In the genomic region with DNA sequence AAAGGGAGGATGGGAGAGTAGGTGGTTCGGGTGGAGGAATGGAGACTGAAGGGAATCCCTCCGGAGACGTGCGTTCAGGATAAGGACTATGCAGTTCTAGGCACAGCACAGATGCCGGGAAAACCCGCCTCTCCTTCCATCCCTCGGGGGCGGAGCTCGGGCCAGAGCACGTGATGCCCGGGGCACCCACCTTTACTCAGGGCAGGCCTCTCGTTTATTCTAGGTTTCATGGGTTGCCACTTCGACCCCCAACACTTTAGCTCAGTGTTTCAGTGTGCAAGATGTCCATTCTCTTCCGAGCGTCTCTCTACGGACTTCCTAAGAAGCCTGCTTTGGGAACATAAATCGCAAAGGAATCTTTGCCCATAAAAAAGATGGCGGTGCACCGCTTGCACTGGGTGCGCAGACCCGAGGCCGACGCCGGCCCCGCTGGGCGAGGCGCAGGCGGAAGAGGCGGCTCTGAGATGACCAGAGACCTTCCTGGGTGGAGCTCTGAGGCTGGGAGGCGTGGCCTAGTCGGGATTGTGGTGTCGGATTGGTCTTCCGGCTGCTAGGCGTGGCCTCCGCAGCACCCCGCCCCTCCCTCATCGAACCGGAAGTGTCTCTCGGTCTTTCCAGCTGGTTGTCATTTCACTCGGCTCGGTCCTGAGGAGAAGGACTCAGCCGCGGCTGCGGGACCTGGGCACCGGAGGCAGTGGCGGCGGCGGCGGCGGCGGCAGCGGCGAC, we compare ENCODE assay signal across 8 mouse cellular contexts. TPM values are rescaled to one million over a fixed set of nuclear protein-coding genes. Genes with fewer than 3 reads are reported as not detected.
DNase-seq lines count a peak whose midpoint lies in the region; ATAC-seq and TF ChIP-seq lines count a peak whose summit lies in the region.

No protein-coding gene starts in this region.

- peak overlapping the region; percentile 97 for H3K27ac ChIP-seq in hindbrain, embryonic 13.5 days

- H3K4me2 ChIP-seq in hindbrain, embryonic 13.5 days, result peak overlapping the region; percentile 91

- H3K27me3 ChIP-seq in Patski, result no peaks in the 10 kb centered on the region
- 0 out of 2 replicates have a peak, but pooled peaks cover 3% of the 10 kb centered on the region for H3K27me3 ChIP-seq in hindbrain, embryonic 13.5 days

- in situ Hi-C loops in Patski (cut with MboI; ENCODE audit: low pct_unique_long_range_greater_than_20kb), result loop anchor here (5.0 kb wide), 1 partner anchor 198 kb away; a partner anchor contains a TSS

- DNase-seq in Patski (ENCODE audit: low read depth, low spot score), result peak; percentile 91
- peak; percentile 99 for DNase-seq in cerebellum, postnatal 14 days
- peak; percentile 98 to 99 for DNase-seq in frontal cortex, postnatal 14 days (ENCODE audit: low spot score in 2 of 2)
- peak; percentile 87 to 90 for DNase-seq in layer of hippocampus, postnatal 25 days (ENCODE audit: extremely low spot score in 1 of 2, low spot score in 1 of 2)
- peak; percentile 99 for DNase-seq in lung, postnatal 25 days (ENCODE audit: low spot score)
- DNase-seq in retina, embryonic 14.5 days (ENCODE audit: low spot score), result peak; percentile 100
- DNase-seq in thymus, postnatal 4 days, result peak; percentile 100

- H3K36me3 ChIP-seq in hindbrain, embryonic 13.5 days, result no peaks in the 10 kb centered on the region

- POLR2A ChIA-PET in Patski (lab: Charles Lee), result interaction anchor here (0.6 to 1.5 kb wide), 7 partner anchors 11 to 583 kb away, joined by 3 to 6 read pairs (median 3); no protein-coding TSS in a partner anchor

- under 1% methylated on average over 53 of the region's 53 CpGs for WGBS in hindbrain, embryonic 13.5 days

- peak overlapping the region; percentile 96 for H3K9ac ChIP-seq in hindbrain, embryonic 13.5 days

- no peak for TF ChIP-seq CTCF in Patski (IDR thresholded peaks at IDR 0.05)

- H3K9me3 ChIP-seq in hindbrain, embryonic 13.5 days, result no peaks in the 10 kb centered on the region

- ATAC-seq in Patski, result peak; percentile 99
- ATAC-seq in hindbrain, embryonic 13.5 days (ENCODE audit: low FRiP score), result peak; percentile 100

- peak overlapping the region; percentile 90 for H3K4me3 ChIP-seq in hindbrain, embryonic 13.5 days

- peaks cover 23% of the 10 kb centered on the region for H3K4me1 ChIP-seq in hindbrain, embryonic 13.5 days (replicated peaks)

- CTCF ChIA-PET in Patski (lab: Charles Lee), result interaction anchor here (1.2 kb wide), 1 partner anchor 49 kb away, joined by 3 read pairs; no protein-coding TSS in a partner anchor

RNA-seq across cellular contexts. Expression of a gene that starts 1.6 kb away (rescaled TPM):
- polyA plus RNA-seq in Patski (2021), result 35.0 TPM
- 16.0 and 16.1 TPM in 2 replicates for polyA plus RNA-seq in hindbrain, embryonic 13.5 days (2015; fragmentation: Nextera tagmentation; extraction: Ambion mirVana)
- 100 to 1,000 TPM; 134 to 156 TPM for total RNA-seq in layer of hippocampus, postnatal 25 days (2021)

Comparison
In these comparisons a context has a peak if more than half of its experiments do, and no peak if none do; other contexts are left out.
1. Peak in every context shown above with its lines: DNase-seq, ATAC-seq, H3K4me3 ChIP-seq and H3K27ac ChIP-seq.